Mouse (Mus musculus): ENCODE measurements around the gene Kansl1. TPM values are rescaled to one million over a fixed set of nuclear protein-coding genes. Genes with fewer than 3 reads are reported as not detected.
A peak's percentile ranks its signal among the peaks of the same experiment; 100 is the strongest.

The Kansl1 gene
- total RNA-seq, 2 experiments from 2014 or later: 78.6 to 80.0 TPM

DNA sequence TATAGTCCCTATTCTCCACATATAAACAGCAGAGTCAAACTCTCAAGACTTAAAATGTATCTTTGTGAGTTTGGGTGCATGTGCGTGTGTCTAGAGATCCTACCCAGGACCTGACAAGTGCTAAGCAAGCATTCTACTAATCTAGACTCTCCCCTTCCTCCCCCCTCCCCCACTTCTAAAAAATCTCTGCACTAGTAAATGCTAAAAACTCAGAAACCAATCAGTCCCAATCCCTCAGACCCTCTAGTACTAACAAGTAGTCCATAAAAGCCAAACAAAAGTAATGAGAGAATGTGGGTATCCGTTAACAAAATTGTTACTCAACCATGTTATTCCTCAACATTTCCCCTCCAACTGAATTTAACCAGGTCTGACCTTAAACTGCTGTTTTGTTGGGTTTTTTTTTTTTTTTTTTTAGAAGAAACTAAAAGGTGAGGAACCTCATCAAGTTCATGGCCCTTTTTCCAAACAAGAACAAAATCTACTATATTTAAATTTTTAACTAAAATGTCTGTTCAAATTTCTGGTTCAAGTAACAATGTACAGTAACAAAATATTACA, 32.2 kb downstream of the Kansl1 start:
- H3K4me3 ChIP-seq: no peak overlapping the region
- H3K27ac ChIP-seq: no peak overlapping the region
- intact Hi-C loops (cut with DNase I): no loop called here
- no peak for DNase-seq (ENCODE audit: extremely low spot score in 1 of 2, low spot score in 2 of 2)
- TF ChIP-seq CTCF (IDR thresholded peaks at IDR 0.05): no peak

DNA sequence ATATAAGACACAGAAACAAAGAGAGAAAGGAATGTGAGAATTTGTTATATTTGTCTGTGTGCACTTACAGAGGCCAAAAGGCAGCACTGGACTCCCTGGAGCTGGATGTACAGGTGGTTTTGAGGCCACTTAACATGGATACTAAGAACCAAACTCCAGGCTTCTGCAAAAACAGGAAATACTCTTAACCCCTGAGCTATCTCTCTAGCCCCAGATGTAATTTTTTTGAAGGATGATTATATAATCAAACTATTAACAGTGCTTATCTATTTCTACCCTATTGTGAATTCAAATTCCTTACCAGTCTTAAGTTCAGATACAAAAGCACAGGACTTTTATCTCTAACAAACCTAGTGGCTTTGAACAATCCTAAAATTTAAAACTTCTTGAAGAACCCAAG, 32.9 kb downstream of the Kansl1 start:
- Histone ChIP-seq H3K4me3 (no peak overlapping the region), H3K27ac (no peak overlapping the region)
- no peak for DNase-seq (ENCODE audit: extremely low spot score in 1 of 2, low spot score in 2 of 2)
- intact Hi-C loops (cut with DNase I): no loop called here
- TF ChIP-seq CTCF (IDR thresholded peaks at IDR 0.05): no peak

DNA sequence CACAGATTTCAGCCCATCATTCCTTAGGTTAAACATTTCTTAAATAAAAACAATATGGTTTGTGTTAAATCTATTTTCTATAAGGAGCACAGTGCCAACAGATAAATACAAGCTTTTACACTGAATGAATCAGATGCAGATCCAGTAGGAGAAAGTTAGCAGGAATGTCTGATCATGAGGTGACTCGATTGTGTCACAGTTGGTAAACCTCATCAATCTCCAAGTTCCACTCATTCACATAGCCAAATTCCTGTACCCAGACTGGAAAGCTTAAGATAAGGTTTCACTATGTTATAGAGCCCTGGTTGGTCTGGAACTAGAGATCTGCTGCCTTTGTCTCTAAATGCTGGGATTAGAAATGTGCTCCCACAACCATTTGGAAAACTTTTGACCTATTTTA, 33.5 kb downstream of the Kansl1 start:
- H3K27ac ChIP-seq: no peak overlapping the region
- intact Hi-C loops (cut with DNase I): no loop called here
- no peak for DNase-seq (ENCODE audit: extremely low spot score in 1 of 2, low spot score in 2 of 2)
- TF ChIP-seq CTCF (IDR thresholded peaks at IDR 0.05): no peak
- no peak overlapping the region for H3K4me3 ChIP-seq

DNA sequence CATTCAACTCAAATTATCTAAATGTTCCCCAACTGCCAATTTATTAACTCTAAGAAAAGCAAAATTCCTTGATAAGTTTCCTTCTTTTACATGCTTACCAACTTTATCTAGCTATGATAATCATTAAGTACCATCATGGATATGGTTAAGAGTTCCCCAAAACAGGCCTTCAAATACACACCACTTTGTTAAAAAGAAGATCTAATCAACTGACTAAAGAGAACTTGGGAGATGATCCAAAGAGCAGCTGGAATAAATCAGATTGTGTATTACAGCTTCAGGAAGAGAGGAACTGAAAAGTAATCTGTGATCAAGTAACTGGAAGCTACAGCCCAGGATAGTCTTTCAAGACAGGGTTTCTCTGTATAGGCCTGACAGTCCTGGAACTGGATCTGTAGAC, 36.4 kb downstream of the Kansl1 start:
- no peak for DNase-seq (ENCODE audit: extremely low spot score in 1 of 2, low spot score in 2 of 2)
- intact Hi-C loops (cut with DNase I): no loop called here
- Histone ChIP-seq H3K27ac (no peak overlapping the region), H3K4me3 (no peak overlapping the region)
- no peak for TF ChIP-seq CTCF (IDR thresholded peaks at IDR 0.05)

DNA sequence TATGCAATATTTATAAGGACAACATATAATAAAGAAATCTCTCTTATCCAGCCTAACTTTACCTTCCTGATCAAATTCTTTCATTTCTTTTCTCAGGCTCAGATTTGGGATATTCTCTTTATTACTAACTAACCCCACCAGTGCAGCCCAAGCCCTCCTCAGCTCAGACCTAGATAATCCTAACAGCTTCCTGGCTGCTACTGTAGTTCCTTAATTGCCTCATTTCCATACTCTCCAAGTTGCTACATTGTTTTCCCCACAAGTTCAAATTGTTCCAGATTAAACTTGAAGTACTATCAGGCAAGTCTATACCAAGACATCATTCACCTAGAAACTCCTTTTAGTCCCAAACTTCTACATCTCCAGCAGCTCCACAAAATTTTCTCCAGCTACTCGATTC, 36.9 kb downstream of the Kansl1 start:
- Histone ChIP-seq H3K27ac (no peak overlapping the region), H3K4me3 (no peak overlapping the region)
- intact Hi-C loops (cut with DNase I): no loop called here
- TF ChIP-seq CTCF (IDR thresholded peaks at IDR 0.05): no peak
- DNase-seq (ENCODE audit: extremely low spot score in 1 of 2, low spot score in 2 of 2): no peak

DNA sequence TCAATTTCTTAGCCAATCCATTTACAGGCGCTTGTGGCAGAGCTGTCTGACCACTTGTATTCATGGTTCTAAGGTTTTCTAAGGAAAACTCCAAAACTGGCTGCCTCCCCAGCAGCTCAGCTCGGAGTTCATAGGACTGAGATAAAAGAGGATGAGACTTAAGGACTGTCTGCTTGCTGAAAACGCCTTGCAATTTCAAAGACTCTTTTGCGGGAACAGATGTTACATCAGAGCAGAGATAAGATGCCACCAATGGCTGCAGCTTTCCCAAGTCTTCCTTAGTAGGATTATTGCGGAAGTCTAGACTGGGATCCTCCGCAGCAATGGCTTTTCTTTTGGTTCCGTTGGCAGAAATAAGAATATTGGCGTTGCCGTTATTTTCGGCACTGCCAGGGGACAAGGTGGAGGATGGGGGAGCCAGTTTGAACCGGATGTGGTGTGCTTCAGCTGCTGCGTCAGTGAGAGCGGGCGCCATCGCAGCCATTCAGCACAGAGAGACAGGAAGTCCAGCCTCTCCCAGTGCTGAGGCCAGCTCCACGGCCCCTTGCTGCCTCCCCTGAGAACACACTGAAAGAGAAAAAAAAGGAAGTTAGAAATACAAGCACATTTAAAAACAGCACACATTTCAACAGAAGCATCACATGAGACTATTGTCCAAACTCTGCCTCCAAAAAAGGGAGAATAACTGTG, 43.8 kb downstream of the Kansl1 start:
- peak in 1 of 2 experiments; percentile 32 for DNase-seq (ENCODE audit: extremely low spot score in 1 of 2, low spot score in 2 of 2)
- intact Hi-C loops (cut with DNase I): no loop called here
- Histone ChIP-seq H3K27ac (no peak overlapping the region), H3K4me3 (no peak overlapping the region)
- TF ChIP-seq CTCF (IDR thresholded peaks at IDR 0.05): no peak

DNA sequence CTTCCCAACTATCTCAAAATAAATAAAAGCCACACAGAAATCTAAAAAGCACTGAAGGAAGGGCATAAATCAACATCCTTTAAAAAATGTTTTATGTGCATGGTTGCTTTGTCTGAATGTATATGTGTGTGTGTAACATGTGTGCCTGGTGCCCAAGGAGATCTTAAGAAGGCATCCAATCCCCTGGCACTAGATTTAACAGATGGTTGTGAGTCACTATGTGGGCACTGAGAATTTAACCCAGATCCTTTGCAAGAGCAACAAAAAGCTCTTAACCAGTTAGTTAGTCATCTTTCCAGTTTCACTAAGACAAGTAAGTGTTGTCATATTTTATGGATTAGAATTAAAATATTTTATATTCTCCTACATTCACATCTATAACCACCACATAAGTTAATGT, 56.4 kb downstream of the Kansl1 start:
- TF ChIP-seq CTCF (IDR thresholded peaks at IDR 0.05): no peak
- no peak for DNase-seq (ENCODE audit: extremely low spot score in 1 of 2, low spot score in 2 of 2)
- intact Hi-C loops (cut with DNase I): no loop called here
- Histone ChIP-seq H3K4me3 (no peak overlapping the region), H3K27ac (no peak overlapping the region)

DNA sequence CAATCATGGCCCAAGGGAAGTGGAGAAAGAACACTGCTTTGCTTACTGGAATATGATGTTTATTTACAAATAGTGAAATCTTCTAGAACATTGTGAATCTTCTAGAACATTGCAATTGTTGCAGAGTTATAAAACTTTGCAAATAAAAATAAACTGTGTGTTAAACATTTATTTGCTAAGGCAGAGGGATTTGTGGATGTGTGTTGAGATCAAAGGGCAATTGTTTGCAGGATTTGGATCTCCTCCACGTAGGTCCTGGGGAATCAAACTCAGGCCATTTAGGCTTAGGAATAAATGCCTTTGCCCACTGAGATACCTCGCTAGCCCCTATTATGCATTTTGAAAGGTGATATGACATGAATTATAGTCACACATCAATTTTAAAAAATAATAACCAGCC, 61.3 kb downstream of the Kansl1 start:
- Histone ChIP-seq H3K27ac (no peak overlapping the region), H3K4me3 (no peak overlapping the region)
- TF ChIP-seq CTCF (IDR thresholded peaks at IDR 0.05): no peak
- no peak for DNase-seq (ENCODE audit: extremely low spot score in 1 of 2, low spot score in 2 of 2)
- intact Hi-C loops (cut with DNase I): no loop called here

DNA sequence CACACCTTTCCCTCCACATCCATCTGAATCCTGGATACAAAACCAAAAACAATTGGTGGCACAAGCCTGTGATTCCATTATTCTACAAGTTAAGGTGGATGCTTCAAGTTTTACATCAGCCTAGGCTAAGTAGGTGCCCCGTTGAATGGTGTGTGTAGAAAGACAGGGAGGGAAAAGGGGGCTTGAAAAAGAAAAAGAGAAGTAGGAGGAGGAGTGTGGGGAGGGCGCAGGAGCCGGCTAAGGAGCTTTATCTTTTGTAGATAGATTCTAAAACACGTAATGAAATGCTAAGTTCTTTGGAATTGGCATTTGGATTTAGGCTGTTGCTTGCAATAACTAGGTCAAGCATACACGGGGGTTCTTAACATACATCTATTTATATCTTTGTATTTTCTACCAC, 67.7 kb downstream of the Kansl1 start:
- Histone ChIP-seq H3K4me3 (no peak overlapping the region), H3K27ac (no peak overlapping the region)
- intact Hi-C loops (cut with DNase I): no loop called here
- no peak for TF ChIP-seq CTCF (IDR thresholded peaks at IDR 0.05)
- DNase-seq (ENCODE audit: extremely low spot score in 1 of 2, low spot score in 2 of 2): no peak

DNA sequence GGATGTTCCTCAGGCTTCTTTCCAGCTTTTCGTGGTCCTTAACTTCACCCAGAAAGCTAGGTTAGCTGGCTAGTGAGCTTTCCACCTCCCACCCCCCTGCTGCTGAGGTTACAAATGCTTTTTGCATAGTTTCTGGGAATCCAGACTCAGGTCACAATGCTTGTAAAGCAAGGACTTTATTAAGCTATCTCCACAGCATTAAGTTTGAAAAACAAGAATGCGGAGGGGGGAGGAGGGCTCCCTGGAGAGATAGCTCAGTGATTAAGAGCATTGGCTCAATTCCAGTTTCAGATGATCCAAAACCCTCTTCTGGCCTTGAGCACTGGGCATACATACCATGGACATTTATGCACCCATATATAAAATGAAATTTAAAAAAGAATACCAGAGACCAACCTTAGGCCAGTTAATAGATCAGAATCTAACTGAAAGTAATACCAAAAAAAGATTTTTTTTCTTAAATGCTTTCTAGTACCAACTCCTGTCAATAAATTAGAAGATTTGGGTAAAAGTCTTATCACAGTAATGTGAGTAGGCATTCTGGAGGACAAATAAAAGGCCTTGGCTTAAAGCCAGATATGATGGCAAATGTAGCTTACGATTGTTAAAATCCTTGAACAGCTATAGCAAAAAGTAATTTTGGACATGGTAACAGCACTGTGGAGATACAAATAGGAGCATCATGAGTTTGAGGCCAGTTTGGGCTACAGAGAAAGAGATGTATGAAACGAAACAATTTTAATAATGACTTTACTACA, 69.0 kb downstream of the Kansl1 start:
- Histone ChIP-seq H3K27ac (no peak overlapping the region), H3K4me3 (no peak overlapping the region)
- intact Hi-C loops (cut with DNase I): no loop called here
- no peak for DNase-seq (ENCODE audit: extremely low spot score in 1 of 2, low spot score in 2 of 2)
- no peak for TF ChIP-seq CTCF (IDR thresholded peaks at IDR 0.05)

DNA sequence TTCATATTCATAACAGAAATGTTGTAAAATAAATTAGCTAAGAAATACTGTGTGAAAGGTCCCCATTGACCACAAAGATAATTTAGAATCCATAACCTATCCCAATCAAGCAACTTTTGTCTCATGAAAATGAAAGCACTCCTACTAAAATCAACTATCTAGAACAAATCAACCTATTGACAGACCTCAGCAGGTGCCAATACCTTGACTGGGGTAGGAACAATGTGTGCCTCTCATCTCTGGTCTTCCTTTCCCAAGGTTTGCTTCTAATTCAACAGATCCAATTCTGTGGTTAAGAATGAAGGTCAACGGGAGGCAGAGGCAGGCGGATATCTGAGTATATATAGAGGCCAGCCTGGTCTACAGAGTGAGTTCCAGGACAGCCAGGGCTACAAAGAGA, 73.0 kb downstream of the Kansl1 start:
- TF ChIP-seq CTCF (IDR thresholded peaks at IDR 0.05): no peak
- no peak for DNase-seq (ENCODE audit: extremely low spot score in 1 of 2, low spot score in 2 of 2)
- intact Hi-C loops (cut with DNase I): no loop called here
- Histone ChIP-seq H3K27ac (no peak overlapping the region), H3K4me3 (no peak overlapping the region)

DNA sequence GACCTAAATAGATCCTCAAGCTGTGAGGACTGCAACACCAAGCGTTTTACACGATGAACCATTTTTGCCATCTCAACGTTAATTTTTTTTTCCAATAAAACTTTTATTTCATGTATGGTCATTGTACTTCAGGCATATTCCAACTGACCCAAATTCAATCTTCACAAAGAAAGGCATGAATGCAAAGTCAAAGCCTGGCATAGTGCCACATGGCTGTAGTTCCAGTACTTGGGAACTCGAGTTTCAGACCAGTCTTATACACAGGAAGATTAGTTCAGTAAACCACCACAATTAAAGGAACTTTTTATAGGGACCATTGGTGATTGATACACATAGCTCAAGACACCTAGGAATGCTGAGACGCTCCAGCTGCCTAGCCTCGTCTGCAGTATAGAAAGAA, 75.5 kb downstream of the Kansl1 start:
- no peak for TF ChIP-seq CTCF (IDR thresholded peaks at IDR 0.05)
- intact Hi-C loops (cut with DNase I): no loop called here
- Histone ChIP-seq H3K4me3 (no peak overlapping the region), H3K27ac (no peak overlapping the region)
- DNase-seq (ENCODE audit: extremely low spot score in 1 of 2, low spot score in 2 of 2): no peak

Measured in left cerebral cortex, adult 2 months (tissue).